Mouse (Mus musculus) heart, postnatal 0 days (tissue): ENCODE measurements at regions not wholly inside any gene's neighbourhood (a gene's known extent, or its start where the extent isn't known, plus 50 kb on each side); places are given as distances from the start of the nearest gene placed in this dataset.

Experiments
- ATAC-seq: fragments of 200-750 bp; cut with Nextera tagmentation; 2 replicates; pipeline ENCODE4 v1.8.0; 2017; ENCODE audit warnings: low read depth, moderate number of reproducible peaks, moderate library complexity; ENCODE audit not compliant: insufficient read depth
- DNase-seq: peaks from one replicate; pipeline ENCODE4 v3.0.0-alpha.2; 2016; ENCODE audit warnings: low spot score
- H3K27ac ChIP-seq: fragments of 300-500 bp; sonication (generic); 2 replicates; pipeline ENCODE4 v1.5.1; 2014; ENCODE audit warnings: low read depth, mild to moderate bottlenecking
- H3K27me3 ChIP-seq: fragments of 300-500 bp; sonication (generic); 2 replicates; pipeline ENCODE4 v1.6.1; 2014; ENCODE audit warnings: low read length, mixed read lengths; ENCODE audit not compliant: control insufficient read depth, insufficient read depth
- H3K36me3 ChIP-seq: fragments of 300-500 bp; sonication (generic); replicated peaks from 2 replicates; pipeline ENCODE4 v1.6.1; 2014; ENCODE audit warnings: low read length, mixed read lengths; ENCODE audit not compliant: control insufficient read depth, insufficient read depth
- H3K4me1 ChIP-seq: fragments of 300-500 bp; sonication (generic); 2 replicates; pipeline ENCODE4 v1.6.1; 2014; ENCODE audit warnings: antibody characterized with exemption; ENCODE audit not compliant: control insufficient read depth, insufficient read depth
- H3K4me2 ChIP-seq: fragments of 300-500 bp; sonication (generic); 2 replicates; pipeline ENCODE4 v1.6.1; 2014; ENCODE audit warnings: low read depth, mild to moderate bottlenecking, low read length, moderate library complexity
- H3K4me3 ChIP-seq: fragments of 300-500 bp; sonication (generic); 2 replicates; pipeline ENCODE4 v1.5.1; 2014; ENCODE audit warnings: low read depth, low read length
- H3K9ac ChIP-seq: fragments of 300-500 bp; sonication (generic); replicated peaks from 2 replicates; pipeline ENCODE4 v1.6.1; 2014; ENCODE audit warnings: low read depth, low read length, mixed read lengths
- H3K9me3 ChIP-seq: fragments of 300-500 bp; sonication (generic); replicated peaks from 2 replicates; pipeline ENCODE4 v1.6.1; 2016; ENCODE audit warnings: low read length; ENCODE audit not compliant: control insufficient read depth
- CTCF ChIP-seq: IDR thresholded peaks from 2 replicates; pipeline ENCODE4 v1.5.1; 2016; ENCODE audit warnings: antibody characterized with exemption, control low read depth, low read depth
- EP300 ChIP-seq: IDR thresholded peaks from 2 replicates; pipeline ENCODE4 v1.6.1; 2016; ENCODE audit warnings: antibody characterized with exemption, low read depth
- WGBS: fragments of 180-500 bp; shearing (Covaris S2); extraction: QIAGEN DNeasy Blood & Tissue Kit; methylation state at CpG from one replicate; pipeline ENCODE4 v1.1.7; 2014; 5-methylcytosine and 5-hydroxymethylcytosine counted together

DNA sequence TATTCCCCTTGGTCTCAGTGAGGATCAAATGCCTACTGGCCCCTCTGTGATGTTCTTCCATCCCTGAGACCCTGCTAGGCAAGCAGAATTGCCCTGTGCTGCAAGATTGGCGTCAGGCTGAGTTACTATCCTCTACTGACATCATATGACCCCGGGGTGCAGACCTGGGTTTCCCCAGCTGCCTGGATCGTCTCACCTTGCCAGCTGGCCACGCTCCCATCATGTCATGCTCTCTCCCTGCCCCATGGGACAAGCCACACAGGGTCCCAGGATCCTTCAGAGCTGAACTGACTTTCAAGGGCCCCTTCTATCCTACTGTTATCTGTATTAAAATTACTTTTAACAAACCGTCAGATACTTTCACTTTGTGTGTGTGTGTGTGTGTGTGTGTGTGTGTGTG, 72.6 kb upstream of the Dio3 start:
- no peak overlapping the region for H3K4me3 ChIP-seq
- ATAC-seq (no peak), DNase-seq (no peak)
- no peak overlapping the region for H3K9ac ChIP-seq
- H3K4me1 ChIP-seq: no peaks in the 10 kb centered on the region
- H3K27me3 ChIP-seq: peaks cover 10% of the 10 kb centered on the region
- no peak overlapping the region for H3K27ac ChIP-seq
- H3K9me3 ChIP-seq: no peaks in the 10 kb centered on the region
- WGBS: 39% methylated on average over 5 of the region's 5 CpGs
- H3K36me3 ChIP-seq: no peaks in the 10 kb centered on the region
- TF ChIP-seq EP300 (no peak), CTCF (no peak)
- no peak overlapping the region for H3K4me2 ChIP-seq

DNA sequence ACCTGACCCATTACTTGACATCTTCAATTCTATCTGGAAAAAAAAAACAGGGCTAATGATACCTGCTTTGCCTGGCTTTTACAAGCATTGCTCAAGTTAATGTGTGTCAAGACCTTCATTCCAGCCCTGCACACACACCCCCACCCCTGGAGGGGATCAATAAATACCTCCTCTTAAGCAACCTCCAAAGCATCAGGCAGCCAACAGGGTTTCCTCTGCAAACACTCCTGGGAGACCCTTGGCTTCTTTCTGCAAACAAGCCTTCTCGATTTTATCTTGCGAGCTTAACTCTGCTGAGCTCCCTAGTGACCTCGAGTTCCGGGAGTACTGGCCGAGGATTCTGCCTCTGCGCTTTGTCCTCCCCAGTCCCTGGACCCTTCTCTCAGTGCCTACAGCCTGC, 72.1 kb upstream of the Dio3 start:
- no peaks in the 10 kb centered on the region for H3K36me3 ChIP-seq
- no peak overlapping the region for H3K9ac ChIP-seq
- H3K9me3 ChIP-seq: no peaks in the 10 kb centered on the region
- DNase-seq (no peak), ATAC-seq (no peak)
- no peak overlapping the region for H3K27ac ChIP-seq
- TF ChIP-seq EP300: no peak
- TF ChIP-seq CTCF: no peak
- H3K4me3 ChIP-seq: no peak overlapping the region
- WGBS: 11% methylated on average over 6 of the region's 6 CpGs
- H3K27me3 ChIP-seq: peaks cover 10% of the 10 kb centered on the region
- H3K4me1 ChIP-seq: no peaks in the 10 kb centered on the region
- H3K4me2 ChIP-seq: no peak overlapping the region

DNA sequence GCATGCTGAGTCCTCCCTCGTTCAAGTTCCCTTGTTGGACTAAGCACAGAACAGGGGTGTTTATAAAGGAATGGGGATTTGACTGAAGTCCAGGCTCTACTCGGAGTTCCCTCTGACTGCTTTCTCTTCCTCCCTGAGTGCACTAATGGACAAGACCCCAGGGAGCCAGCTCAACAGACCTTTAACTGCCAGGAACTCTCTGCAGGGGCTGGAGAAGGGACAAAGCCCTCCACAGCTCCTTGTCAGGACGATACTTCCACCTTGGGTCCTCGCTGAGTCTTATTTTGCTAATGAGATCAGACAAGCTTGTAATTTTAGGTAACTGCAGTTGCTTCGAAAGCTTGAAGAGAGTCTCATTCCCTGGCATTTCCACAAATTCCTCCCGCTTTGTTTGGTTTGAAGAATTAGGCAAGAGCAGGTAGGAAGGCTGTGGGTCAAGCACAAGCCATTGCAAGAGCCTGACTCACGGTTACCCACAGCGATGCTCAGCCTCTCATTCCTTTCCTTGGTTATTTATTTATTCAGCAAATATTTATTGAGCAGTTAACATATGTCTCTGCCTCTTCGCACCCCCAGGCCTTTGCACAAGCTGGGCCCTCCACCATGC, 71.5 kb upstream of the Dio3 start:
- no peaks in the 10 kb centered on the region for H3K4me1 ChIP-seq
- WGBS: 44% methylated on average over 9 of the region's 9 CpGs
- DNase-seq (no peak), ATAC-seq (no peak)
- no peaks in the 10 kb centered on the region for H3K9me3 ChIP-seq
- peaks cover 10% of the 10 kb centered on the region for H3K27me3 ChIP-seq
- TF ChIP-seq EP300 (no peak), CTCF (no peak)
- H3K4me2 ChIP-seq: no peak overlapping the region
- H3K36me3 ChIP-seq: no peaks in the 10 kb centered on the region
- no peak overlapping the region for H3K9ac ChIP-seq
- no peak overlapping the region for H3K27ac ChIP-seq
- H3K4me3 ChIP-seq: no peak overlapping the region

DNA sequence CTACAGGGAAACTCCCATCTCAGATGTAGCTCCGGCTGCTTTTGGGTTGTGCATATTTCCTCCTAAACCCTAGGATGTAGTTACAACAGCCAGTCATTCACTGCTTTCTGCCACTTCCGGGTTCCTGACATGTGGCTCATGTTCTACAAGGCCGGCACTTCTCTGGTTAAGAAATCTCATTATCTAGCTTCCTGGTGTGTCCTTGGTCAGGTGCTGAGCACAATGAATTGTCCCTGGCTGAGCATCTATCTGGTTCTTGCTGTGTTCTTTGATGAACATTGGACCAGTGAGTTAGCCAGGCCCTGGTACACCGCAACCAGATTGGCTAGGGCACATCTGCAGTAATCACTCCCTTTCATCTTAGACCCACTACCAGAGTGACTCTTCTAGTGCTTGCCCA, 66.2 kb upstream of the Dio3 start:
- H3K27ac ChIP-seq: no peak overlapping the region
- WGBS: 59% methylated on average over 4 of the region's 4 CpGs
- no peak overlapping the region for H3K4me2 ChIP-seq
- no peaks in the 10 kb centered on the region for H3K9me3 ChIP-seq
- no peak overlapping the region for H3K4me3 ChIP-seq
- TF ChIP-seq EP300: no peak
- no peak for TF ChIP-seq CTCF
- peaks cover 10% of the 10 kb centered on the region; the same call in 1 of the 2 replicates for H3K27me3 ChIP-seq
- ATAC-seq: no peak
- no peak for DNase-seq
- H3K9ac ChIP-seq: no peak overlapping the region
- no peaks in the 10 kb centered on the region for H3K36me3 ChIP-seq
- no peaks in the 10 kb centered on the region for H3K4me1 ChIP-seq

DNA sequence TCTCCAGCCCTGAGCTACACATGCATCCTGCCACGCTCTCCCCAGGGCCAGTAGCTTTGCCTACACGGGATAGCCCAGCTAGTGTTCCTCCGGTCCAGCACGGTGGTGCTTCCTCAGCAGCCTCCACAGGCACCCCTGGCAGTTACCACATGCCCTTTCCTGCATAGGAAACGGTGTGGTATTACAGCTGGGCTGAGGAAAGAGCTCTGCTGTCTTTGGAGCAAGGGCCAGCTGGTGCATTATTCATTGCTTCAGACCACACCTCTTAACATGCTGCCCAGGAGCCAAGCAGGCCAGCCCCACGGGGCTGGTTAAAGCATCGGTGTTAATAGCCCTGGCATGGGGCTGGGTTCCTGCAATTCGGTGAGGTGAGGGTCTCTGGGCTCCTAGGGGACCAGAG, 64.0 kb upstream of the Dio3 start:
- no peak overlapping the region for H3K9ac ChIP-seq
- no peaks in the 10 kb centered on the region for H3K36me3 ChIP-seq
- H3K4me2 ChIP-seq: no peak overlapping the region
- TF ChIP-seq EP300: no peak
- no peak for TF ChIP-seq CTCF
- no peak overlapping the region for H3K27ac ChIP-seq
- DNase-seq: no peak
- H3K27me3 ChIP-seq: 0 out of 2 replicates have a peak, but pooled peaks cover 7% of the 10 kb centered on the region
- WGBS: 36% methylated on average over 8 of the region's 8 CpGs
- ATAC-seq: no peak
- no peak overlapping the region for H3K4me3 ChIP-seq
- H3K4me1 ChIP-seq: no peaks in the 10 kb centered on the region
- H3K9me3 ChIP-seq: no peaks in the 10 kb centered on the region

DNA sequence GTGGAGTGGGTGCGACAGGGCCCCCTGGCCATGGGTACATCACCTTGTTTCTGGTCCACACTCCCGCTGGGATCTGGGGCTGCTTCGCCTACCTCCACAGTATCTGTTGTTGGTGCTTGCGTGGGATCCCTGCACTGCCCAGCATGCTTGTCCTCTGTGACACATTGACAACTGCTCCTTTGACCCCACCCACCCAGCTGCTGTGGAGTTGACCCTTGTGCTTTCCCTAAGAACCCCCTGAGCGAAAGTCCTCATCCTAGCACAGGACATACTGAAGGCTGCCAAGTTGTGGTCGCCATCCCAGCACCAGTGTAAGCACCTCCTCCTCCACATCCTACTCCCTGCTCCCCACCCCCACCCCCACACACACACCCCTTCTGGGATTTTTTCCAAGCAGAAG, 63.6 kb upstream of the Dio3 start:
- Histone ChIP-seq H3K4me3 (no peak overlapping the region), H3K4me1 (no peaks in the 10 kb centered on the region), H3K27ac (no peak overlapping the region), H3K27me3 (0 out of 2 replicates have a peak, but pooled peaks cover 7% of the 10 kb centered on the region), H3K9ac (no peak overlapping the region), H3K4me2 (no peak overlapping the region), H3K9me3 (no peaks in the 10 kb centered on the region), H3K36me3 (no peaks in the 10 kb centered on the region)
- no peak for ATAC-seq
- WGBS: 56% methylated on average over 6 of the region's 6 CpGs
- DNase-seq: no peak
- TF ChIP-seq EP300 (no peak), CTCF (no peak)
